Mouse (Mus musculus): Measurements from ENCODE around the gene Rai14. TPM values are rescaled to one million over a fixed set of nuclear protein-coding genes. Genes with fewer than 3 reads are reported as not detected.
A peak's percentile ranks its signal among the peaks of the same experiment; 100 is the strongest.

Gene Rai14
- polyA plus RNA-seq, 1 experiment from 2014 or later = 73.1 TPM

DNA sequence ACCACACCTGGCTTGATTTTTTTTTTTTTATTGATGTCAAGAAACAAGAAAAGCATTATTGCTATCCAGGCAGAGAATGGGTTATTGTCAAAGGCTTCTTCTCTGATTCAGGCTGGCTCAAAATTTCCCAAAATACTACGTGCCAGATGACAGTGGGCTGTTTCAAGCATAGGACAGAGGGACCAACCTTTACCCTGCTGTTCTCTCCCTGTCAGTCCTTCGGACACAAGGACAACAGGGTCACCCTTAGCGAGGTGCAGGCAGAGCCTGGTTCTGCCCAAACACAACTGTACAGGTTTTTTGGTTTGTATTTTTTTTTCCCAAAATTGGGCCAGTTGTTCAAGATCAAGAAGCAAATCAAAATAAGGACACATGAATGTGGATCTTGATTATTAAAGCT lies 70.6 kb downstream of the Rai14 start:
- ATAC-seq (ENCODE audit: insufficient read depth) (no peak), DNase-seq (no peak)
- no peak for TF ChIP-seq CTCF (IDR thresholded peaks at IDR 0.05; ENCODE audit: low read depth)
- H3K9me3 ChIP-seq (ENCODE audit: low read depth, low read length) = no peaks in the 10 kb centered on the region
- H3K36me3 ChIP-seq (ENCODE audit: insufficient read depth) = 0 out of 2 replicates have a peak, but pooled peaks cover 3% of the 10 kb centered on the region
- H3K27ac ChIP-seq (ENCODE audit: low read depth) = no peak overlapping the region
- 92% methylated on average over 3 of the region's 3 CpGs for whole genome bisulfite sequencing
- no peak overlapping the region for H3K4me2 ChIP-seq
- H3K4me3 ChIP-seq (ENCODE audit: low read depth, low read length) = no peak overlapping the region
- H3K27me3 ChIP-seq (ENCODE audit: insufficient read depth, low read length) = no peaks in the 10 kb centered on the region
- H3K9ac ChIP-seq = no peak overlapping the region
- peaks cover 7% of the 10 kb centered on the region for H3K4me1 ChIP-seq (ENCODE audit: insufficient read depth)

GRCm38 (mm10) chr15:10643224-10643623 lies 71.2 kb downstream of the Rai14 start:
- Histone ChIP-seq H3K36me3 (ENCODE audit: insufficient read depth) (0 out of 2 replicates have a peak, but pooled peaks cover 3% of the 10 kb centered on the region), H3K4me3 (ENCODE audit: low read depth, low read length) (no peak overlapping the region), H3K4me2 (no peak overlapping the region), H3K9ac (no peak overlapping the region), H3K27ac (ENCODE audit: low read depth) (no peak overlapping the region), H3K9me3 (ENCODE audit: low read depth, low read length) (no peaks in the 10 kb centered on the region), H3K4me1 (ENCODE audit: insufficient read depth) (peaks cover 6% of the 10 kb centered on the region), H3K27me3 (ENCODE audit: insufficient read depth, low read length) (no peaks in the 10 kb centered on the region)
- no peak for DNase-seq
- WGBS = 53% methylated on average over 4 of the region's 4 CpGs
- no peak for TF ChIP-seq CTCF (IDR thresholded peaks at IDR 0.05; ENCODE audit: low read depth)
- no peak for ATAC-seq (ENCODE audit: insufficient read depth)

GRCm38 (mm10) chr15:10642419-10642818 lies 72.0 kb downstream of the Rai14 start:
- WGBS = 66% methylated on average over 5 of the region's 5 CpGs
- DNase-seq (no peak), ATAC-seq (ENCODE audit: insufficient read depth) (no peak)
- no peak overlapping the region for H3K4me2 ChIP-seq
- H3K4me3 ChIP-seq (ENCODE audit: low read depth, low read length) = no peak overlapping the region
- no peak overlapping the region for H3K27ac ChIP-seq (ENCODE audit: low read depth)
- no peaks in the 10 kb centered on the region for H3K9me3 ChIP-seq (ENCODE audit: low read depth, low read length)
- H3K27me3 ChIP-seq (ENCODE audit: insufficient read depth, low read length) = no peaks in the 10 kb centered on the region
- no peak overlapping the region for H3K9ac ChIP-seq
- TF ChIP-seq CTCF (IDR thresholded peaks at IDR 0.05; ENCODE audit: low read depth) = no peak
- H3K4me1 ChIP-seq (ENCODE audit: insufficient read depth) = peaks cover 3% of the 10 kb centered on the region; the same call in 1 of the 2 replicates
- H3K36me3 ChIP-seq (ENCODE audit: insufficient read depth) = 0 out of 2 replicates have a peak, but pooled peaks cover 3% of the 10 kb centered on the region

- no peak overlapping the region for H3K4me3 ChIP-seq (ENCODE audit: low read depth, low read length)
- peaks cover 6% of the 10 kb centered on the region; the same call in 1 of the 2 replicates for H3K4me1 ChIP-seq (ENCODE audit: insufficient read depth)
- no peak for DNase-seq
- no peaks in the 10 kb centered on the region for H3K36me3 ChIP-seq (ENCODE audit: insufficient read depth)
- H3K9me3 ChIP-seq (ENCODE audit: low read depth, low read length) = no peaks in the 10 kb centered on the region
- 81% methylated on average over 3 of the region's 3 CpGs for WGBS
- no peak overlapping the region for H3K9ac ChIP-seq
- H3K4me2 ChIP-seq = no peak overlapping the region
- H3K27ac ChIP-seq (ENCODE audit: low read depth) = no peak overlapping the region
- TF ChIP-seq CTCF (IDR thresholded peaks at IDR 0.05; ENCODE audit: low read depth) = no peak
- ATAC-seq (ENCODE audit: insufficient read depth) = no peak
- H3K27me3 ChIP-seq (ENCODE audit: insufficient read depth, low read length) = no peaks in the 10 kb centered on the region
Observed at GRCm38 (mm10) chr15:10640721-10641120, 73.7 kb downstream of the Rai14 start.

- DNase-seq = no peak
- H3K27ac ChIP-seq (ENCODE audit: low read depth) = no peak overlapping the region
- peaks cover 9% of the 10 kb centered on the region for H3K36me3 ChIP-seq (ENCODE audit: insufficient read depth)
- no peaks in the 10 kb centered on the region for H3K9me3 ChIP-seq (ENCODE audit: low read depth, low read length)
- H3K9ac ChIP-seq = no peak overlapping the region
- WGBS = 43% methylated on average over 6 of the region's 6 CpGs
- H3K4me1 ChIP-seq (ENCODE audit: insufficient read depth) = peaks cover 16% of the 10 kb centered on the region; the same call in 1 of the 2 replicates
- no peaks in the 10 kb centered on the region for H3K27me3 ChIP-seq (ENCODE audit: insufficient read depth, low read length)
- no peak for ATAC-seq (ENCODE audit: insufficient read depth)
- no peak overlapping the region for H3K4me2 ChIP-seq
- no peak for TF ChIP-seq CTCF (IDR thresholded peaks at IDR 0.05; ENCODE audit: low read depth)
- H3K4me3 ChIP-seq (ENCODE audit: low read depth, low read length) = no peak overlapping the region
Observed at GRCm38 (mm10) chr15:10637251-10637793, 77.1 kb downstream of the Rai14 start.

DNA sequence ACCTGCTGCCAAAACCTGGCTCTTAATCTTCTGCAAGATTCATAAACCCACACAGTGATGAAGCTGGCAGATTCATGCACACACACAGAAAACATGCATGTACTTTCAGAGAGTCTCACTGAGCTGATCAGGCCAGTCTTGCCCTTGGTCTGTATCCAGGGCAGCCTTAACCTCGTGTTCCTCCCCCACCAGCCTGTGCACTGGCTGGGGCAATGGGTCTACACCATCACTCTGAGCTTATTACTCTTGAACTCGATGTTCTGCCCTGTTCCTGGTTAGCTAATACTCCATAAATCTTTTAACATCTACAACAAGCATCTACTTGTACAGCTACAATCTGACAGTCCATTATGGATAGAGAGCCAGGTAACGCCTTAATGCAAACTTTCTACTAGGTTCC lies 77.6 kb downstream of the Rai14 start:
- ATAC-seq (ENCODE audit: insufficient read depth) = no peak
- Histone ChIP-seq H3K9me3 (ENCODE audit: low read depth, low read length) (no peaks in the 10 kb centered on the region), H3K27me3 (ENCODE audit: insufficient read depth, low read length) (no peaks in the 10 kb centered on the region), H3K36me3 (ENCODE audit: insufficient read depth) (peaks cover 14% of the 10 kb centered on the region), H3K4me1 (ENCODE audit: insufficient read depth) (peaks cover 16% of the 10 kb centered on the region; the same call in 1 of the 2 replicates), H3K4me2 (no peak overlapping the region), H3K27ac (ENCODE audit: low read depth) (no peak overlapping the region), H3K9ac (no peak overlapping the region), H3K4me3 (ENCODE audit: low read depth, low read length) (no peak overlapping the region)
- 63% methylated on average over 3 of the region's 3 CpGs for WGBS
- TF ChIP-seq CTCF (IDR thresholded peaks at IDR 0.05; ENCODE audit: low read depth) = no peak
- no peak for DNase-seq

DNA sequence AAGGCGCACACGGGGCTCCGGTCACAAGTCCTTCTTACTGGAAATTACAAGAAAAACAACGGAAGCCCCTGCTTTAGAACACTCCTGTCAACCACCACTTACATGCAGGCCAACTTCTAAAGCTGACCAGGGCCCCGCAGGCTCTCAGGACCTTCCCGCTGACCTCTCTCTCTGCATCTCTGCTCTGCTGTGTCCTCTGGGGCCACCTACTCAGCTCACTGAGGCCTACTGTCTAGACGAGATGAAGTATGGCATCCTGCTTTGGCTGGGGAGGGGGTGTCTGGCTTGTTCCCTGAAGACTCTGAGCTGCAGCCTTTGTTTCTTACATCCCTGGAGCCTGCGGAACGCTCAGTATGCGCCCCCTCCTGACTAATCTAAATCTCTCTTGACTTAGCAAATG lies 79.3 kb downstream of the Rai14 start:
- Histone ChIP-seq H3K4me2 (no peak overlapping the region), H3K4me1 (ENCODE audit: insufficient read depth) (peaks cover 16% of the 10 kb centered on the region; the same call in 1 of the 2 replicates), H3K27ac (ENCODE audit: low read depth) (peak overlapping the region; percentile 82), H3K9ac (no peak overlapping the region), H3K36me3 (ENCODE audit: insufficient read depth) (peaks cover 21% of the 10 kb centered on the region), H3K9me3 (ENCODE audit: low read depth, low read length) (no peaks in the 10 kb centered on the region), H3K27me3 (ENCODE audit: insufficient read depth, low read length) (no peaks in the 10 kb centered on the region), H3K4me3 (ENCODE audit: low read depth, low read length) (no peak overlapping the region)
- DNase-seq (peak; percentile 75), ATAC-seq (ENCODE audit: insufficient read depth) (peak; percentile 88)
- WGBS = 22% methylated on average over 10 of the region's 10 CpGs
- no peak for TF ChIP-seq CTCF (IDR thresholded peaks at IDR 0.05; ENCODE audit: low read depth)

Data from lung, embryonic 14.5 days (tissue).